Mouse (Mus musculus) heart, adult 8-10 months (tissue): ENCODE measurements around the gene Gaa. TPM values are rescaled to one million over a fixed set of nuclear protein-coding genes. Genes with fewer than 3 reads are reported as not detected.
"Not testable (repeated sequence)": the region's sequence is repeated elsewhere in the genome, so short reads cannot be mapped to it uniquely, and the experiment has no call there.

Source experiments
- DNase-seq: peaks from one replicate; pipeline ENCODE4 v3.0.0; 2022; ENCODE audit warnings: low spot score
- total RNA-seq, 4 experiments: library from RNA; stranded (reverse); gene quantifications; 2 replicates each; pipeline ENCODE4 v1.2.4; 2022

Gene Gaa
- total RNA-seq = 100 to 1,000 TPM; 108 to 126 (median 114) TPM

GRCm38 (mm10) chr11:119267768-119268556 lies at the start of gene Gaa:
TSS of gene Gaa (plus strand) at chr11:119267887.
- peak; percentile 92 for DNase-seq

GRCm38 (mm10) chr11:119219816-119220465 lies 47.7 kb upstream of the Gaa start:
- peak; percentile 61 for DNase-seq

DNA sequence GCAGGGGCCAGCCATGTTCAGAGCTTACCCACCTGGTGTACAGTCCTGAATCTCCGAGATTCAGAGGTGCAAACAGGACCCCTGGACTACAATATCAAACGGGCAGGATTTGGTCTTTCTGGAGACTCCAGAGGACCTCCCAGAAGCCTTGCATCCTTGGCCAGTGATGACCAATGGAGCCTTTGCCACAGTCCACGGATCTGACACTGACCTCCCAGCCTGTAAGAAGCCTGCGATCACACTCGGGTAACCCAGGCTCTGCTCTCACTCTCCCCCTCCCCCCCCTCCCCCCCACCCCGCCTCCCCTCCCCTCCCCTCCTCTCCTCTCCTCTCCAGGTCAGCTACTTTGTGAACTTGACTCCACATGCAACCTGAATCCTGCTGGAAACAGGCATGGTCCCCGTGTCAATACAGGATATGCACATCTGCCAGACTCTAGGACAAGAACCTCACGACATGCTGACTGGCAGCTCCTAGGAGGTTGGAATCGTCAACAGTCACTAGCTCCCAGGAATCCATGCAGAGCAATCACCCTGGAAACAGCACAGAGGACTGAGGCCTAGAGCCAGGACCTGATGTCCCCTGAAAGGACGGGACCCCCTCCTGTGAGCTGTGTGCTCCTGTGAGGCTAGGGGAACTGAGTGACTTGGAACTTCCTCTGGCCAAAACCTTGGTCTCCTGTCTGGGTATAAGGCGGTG lies 45.7 kb upstream of the Gaa start:
- no peak for DNase-seq

DNA sequence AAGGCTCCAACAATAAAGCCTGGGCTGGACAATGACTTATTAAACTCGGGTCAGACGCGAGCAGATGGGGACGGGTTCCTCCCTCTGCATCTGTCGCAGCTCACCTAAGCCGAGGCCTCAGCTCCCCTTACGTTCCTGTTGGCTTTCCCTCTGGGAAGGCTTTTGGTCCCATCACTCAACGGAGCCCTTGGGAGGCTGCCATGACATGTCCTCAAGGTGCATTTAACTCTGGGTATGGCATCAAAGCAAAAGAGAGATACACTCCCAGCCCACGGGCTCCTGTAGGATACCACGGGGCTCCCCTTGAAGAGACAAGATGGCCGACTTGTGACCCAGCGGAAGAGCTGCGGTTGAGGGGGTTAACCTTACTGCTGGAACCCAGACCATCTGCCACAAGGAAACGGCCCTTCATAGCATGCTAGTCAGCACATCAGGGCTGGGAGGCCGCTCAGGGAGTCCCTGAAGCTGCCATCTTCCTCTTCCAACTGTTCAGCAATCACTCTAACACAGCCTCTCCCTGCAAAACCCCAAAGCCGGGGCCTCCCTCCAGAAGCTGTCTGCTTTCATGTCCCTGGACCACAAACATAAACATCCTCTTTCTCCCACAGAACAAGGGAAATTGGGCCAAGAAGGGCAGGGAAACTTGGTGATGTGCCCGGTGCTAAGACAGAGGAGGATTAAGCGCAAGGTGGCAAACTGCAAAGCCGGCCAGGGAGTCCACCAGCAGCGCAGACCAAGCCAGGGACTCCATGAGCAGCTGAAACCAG lies 44.4 kb upstream of the Gaa start:
- no peak for DNase-seq

DNA sequence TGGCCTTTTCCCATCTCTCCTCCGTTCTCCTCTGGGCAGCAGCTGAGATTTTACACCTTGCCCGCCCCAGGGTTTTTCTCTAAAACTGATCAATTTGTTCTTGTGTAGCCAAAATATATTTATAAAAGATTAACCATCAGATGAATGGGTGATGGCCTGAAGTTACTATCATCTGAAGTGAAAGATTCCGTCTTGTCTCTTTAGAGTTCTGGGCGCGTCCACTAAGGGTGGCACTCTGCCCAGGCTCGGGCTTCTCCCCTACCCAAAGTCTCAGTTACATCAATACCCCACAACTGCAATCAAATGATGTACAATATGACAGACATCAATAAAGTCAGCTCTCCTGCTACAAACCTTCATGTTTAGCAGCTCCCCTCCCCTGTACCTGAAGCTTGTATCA lies 42.8 kb upstream of the Gaa start:
- no peak for DNase-seq

- DNase-seq = no peak
These were observed 42.1 kb upstream of the Gaa start for GRCm38 (mm10) chr11:119225634-119226033.

- DNase-seq = peak; percentile 33
These were observed 40.1 kb upstream of the Gaa start for GRCm38 (mm10) chr11:119227591-119227990.

GRCm38 (mm10) chr11:119228091-119228781 lies 39.5 kb upstream of the Gaa start, which contains the start of the genes Tbc1d16 and Ccdc40:
TSS of gene Tbc1d16 (minus strand) at chr11:119228499.
TSS of gene Ccdc40 (plus strand) at chr11:119228572.
- peak; percentile 67 for DNase-seq

- DNase-seq = peak; percentile 75
These were observed 38.7 kb upstream of the Gaa start for GRCm38 (mm10) chr11:119228846-119229626.

DNA sequence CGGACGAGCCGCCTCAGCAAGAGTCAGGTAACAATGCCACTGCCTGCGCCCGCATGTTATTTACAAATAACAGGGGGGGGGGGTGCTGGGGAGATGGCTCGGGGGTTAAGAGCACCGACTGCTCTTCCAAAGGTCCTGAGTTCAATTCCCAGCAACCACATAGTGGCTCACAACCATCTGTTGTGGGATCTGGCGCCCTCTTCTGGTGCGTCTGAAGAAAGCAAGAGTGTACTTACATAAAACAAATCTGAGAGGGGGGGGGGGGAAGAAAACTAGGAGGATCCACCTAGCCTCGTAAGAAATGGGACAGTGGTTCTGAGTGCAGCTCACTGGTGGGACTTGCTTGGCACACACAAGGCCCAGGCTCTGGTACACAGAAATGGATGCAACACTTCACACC lies 32.9 kb upstream of the Gaa start:
- no peak for DNase-seq

DNA sequence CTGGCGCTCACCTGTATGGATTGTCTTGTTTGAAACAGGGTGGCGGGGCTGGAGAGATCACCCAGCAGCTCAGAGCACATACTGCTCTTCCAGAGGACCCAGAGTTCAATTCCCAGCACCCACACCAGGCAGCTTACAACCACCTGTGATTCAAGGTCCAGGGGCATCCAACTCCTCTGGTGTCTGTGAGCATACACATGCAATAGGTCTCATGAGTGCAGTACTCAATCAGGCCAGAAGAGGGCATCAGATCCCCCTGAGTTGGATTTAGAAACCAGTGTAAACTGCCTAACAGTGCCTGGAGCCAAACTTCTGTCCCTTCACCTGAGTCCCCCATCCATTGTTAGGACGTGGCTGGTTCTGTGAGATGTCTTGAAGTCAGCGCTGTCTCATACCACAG lies 32.1 kb upstream of the Gaa start:
- DNase-seq = no peak

DNA sequence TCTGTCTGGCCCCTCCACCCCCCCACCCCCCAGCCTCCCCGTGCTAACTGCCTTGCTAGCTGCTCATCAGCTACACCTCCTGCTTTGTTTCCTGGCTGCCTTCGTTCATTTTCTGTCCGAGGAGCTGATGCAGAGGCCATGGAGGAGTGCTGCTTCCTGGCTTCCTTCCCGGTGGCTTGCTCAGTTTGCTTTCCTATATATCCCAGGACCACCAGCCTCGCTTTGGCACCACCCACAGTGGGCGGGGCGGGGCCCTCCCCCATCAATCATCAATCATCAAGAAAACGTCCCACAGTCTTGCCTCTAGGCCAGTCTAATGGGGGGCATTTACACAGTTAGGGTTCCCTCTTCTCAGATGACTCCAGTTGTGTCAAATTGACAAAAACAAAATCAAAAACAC lies 31.3 kb upstream of the Gaa start:
- DNase-seq = no peak

GRCm38 (mm10) chr11:119237007-119237406 lies 30.7 kb upstream of the Gaa start:
- no peak for DNase-seq

- no peak for DNase-seq
These were observed 30.0 kb upstream of the Gaa start for GRCm38 (mm10) chr11:119237568-119238304.

GRCm38 (mm10) chr11:119238305-119238721 lies 29.4 kb upstream of the Gaa start:
- DNase-seq = peak; percentile 42

DNA sequence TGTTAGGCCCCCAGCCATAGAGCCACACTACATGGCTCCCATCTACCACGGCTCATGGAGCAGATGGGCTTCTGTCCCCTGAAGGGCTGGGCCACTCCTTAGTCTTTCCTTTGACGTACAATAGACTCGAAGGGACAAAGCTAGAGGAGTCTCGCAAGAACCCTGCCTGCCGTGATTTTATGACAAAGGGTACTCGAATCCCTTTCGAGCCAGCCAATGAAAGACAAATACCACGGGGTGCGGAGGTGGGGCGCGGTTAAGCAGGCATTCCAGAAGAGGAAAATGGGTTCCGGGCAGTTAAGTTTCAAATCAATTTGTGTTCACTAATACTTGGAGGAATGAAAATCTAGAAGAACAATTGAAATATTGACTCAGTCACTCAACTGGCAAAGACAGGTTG lies 28.2 kb upstream of the Gaa start:
- DNase-seq = no peak

DNA sequence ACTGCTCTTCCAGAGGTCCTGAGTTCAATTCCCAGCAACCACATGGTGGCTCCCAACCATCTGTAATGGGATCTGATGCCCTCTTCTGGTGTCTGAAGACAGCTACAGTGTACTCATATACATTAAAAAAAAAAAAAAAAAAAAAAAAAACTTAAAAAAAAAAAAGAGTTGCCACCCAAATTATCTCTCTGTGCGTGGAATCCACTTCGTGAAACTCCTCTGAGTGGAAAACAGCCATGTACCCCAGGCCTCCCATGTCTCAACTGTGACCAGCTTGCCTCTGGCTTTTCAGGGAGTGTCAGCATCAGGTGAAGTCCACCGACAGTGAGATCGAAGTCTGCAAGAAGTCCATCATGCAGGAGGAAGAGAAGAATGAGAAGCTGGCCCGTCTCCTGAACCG lies 22.1 kb upstream of the Gaa start:
- not testable (repeated sequence) for DNase-seq

GRCm38 (mm10) chr11:119249011-119249410 lies 18.7 kb upstream of the Gaa start:
- DNase-seq = peak; percentile 72

DNA sequence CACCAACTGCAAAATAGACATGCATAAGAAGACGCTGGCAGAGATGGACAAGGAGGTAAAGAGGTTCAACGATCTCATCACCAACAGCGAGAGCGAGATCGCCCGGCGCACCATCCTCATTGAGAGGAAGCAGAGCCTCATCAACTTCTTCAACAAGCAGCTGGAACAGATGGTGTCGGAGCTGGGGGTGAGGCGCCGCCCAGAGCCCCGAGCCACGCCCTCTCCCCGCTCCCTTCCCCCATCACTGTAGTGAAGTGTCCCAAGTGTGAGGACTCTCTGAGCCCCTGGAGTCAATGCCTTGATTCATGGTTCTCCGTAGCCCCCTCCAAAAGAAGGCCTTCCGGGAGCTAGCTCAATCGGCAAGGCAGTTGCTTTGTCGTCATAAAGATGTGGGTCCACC lies 16.7 kb upstream of the Gaa start:
- DNase-seq = no peak
